Mouse (Mus musculus) kidney, adult 8-10 months (tissue): ENCODE measurements at regions not wholly inside any gene's neighbourhood (a gene's known extent, or its start where the extent isn't known, plus 50 kb on each side); places are given as distances from the start of the nearest gene placed in this dataset.
"Not testable (repeated sequence)": the region's sequence is repeated elsewhere in the genome, so short reads cannot be mapped to it uniquely, and the experiment has no call there.

Experiments used
- DNase-seq, 2 experiments: peaks; one replicate each; pipeline ENCODE4 v3.0.0; 2022

- peak in 1 of 2 experiments; percentile 8 for DNase-seq
These were observed 52.2 kb upstream of the Nmd3 start for GRCm38 (mm10) chr3:69669541-69669940.

- no peak for DNase-seq
These were observed 54.0 kb upstream of the Nmd3 start for GRCm38 (mm10) chr3:69667820-69668219.

DNA sequence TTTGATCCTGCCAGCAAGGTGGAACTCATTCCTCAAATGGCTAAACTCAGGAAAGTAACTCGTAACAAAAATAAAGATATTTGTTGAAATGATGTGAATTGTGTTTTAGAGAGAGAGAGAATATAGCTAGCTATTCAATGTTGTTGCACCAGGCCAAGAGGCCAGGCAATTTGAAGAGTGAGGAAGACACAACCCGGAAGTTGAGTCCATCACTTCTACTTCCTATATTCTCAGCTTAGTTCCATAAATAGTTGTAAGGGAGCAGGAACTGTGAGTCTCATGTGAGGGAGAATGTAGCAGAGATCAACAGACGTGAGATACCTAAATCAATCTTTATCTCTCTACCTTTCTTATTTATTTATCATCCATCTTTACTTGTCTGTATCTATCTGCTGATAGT, 54.4 kb upstream of the Nmd3 start:
- no peak for DNase-seq

DNA sequence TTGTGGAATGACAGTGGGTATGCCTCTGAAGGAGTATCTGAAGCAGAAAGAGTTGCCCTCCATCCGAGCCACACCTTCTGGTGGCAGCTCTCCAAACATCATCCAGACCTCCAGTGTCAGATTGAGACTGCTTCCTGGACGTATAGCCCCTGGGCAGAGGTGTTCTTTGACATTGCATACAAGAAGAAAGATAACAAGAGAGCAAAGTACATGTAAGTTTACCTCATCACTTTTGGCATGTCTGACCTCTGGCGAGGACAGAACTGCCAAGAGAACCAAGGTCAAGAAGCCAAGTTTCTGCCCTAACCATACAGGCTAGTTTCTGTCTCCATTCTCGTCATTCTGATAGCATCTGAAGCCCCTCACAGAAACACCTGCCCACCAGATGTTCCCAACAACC, 57.5 kb upstream of the Nmd3 start:
- no peak for DNase-seq

DNA sequence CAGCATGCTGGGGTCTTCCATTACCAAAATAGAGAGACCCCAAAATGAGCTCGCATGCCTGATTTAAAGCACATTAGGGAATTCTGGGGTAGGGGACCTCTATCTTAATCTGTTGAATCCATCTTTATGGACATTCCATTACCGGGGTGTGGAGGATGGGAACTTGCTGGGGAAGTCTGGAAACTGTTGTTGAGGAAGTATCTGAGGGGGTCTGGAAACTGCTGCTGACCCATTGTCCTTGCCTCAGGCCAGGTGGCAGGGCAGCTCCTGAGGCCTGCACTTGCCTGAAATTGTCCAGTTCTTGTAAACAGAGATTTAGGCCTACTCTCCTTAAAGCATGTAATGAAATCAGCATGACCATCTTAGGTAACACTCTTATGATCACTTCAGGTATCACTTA, 59.4 kb upstream of the B3galnt1 start:
- DNase-seq = no peak

DNA sequence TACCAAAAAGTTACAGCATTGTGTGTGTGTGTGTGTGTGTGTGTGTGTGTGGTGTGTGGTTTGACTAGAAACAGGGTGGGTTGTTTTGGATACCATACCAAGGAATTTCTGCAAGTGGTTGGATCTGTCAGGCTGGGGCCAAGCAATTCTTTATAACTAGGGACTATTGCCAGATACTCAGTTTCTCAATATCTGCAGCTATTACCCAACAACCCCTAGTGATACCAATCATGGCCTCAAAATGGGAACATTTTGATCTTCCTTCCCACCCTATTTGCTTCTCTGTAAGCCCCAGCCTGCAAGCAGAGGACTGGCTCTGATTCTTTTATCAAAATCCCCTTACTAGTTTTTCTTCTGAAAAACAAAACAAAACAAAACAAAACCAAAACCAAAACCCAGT, 58.8 kb upstream of the B3galnt1 start:
- DNase-seq = no peak

- not testable (repeated sequence) for DNase-seq
These were observed 56.9 kb upstream of the B3galnt1 start for GRCm38 (mm10) chr3:69655651-69656050.

- DNase-seq = no peak
These were observed 56.2 kb upstream of the B3galnt1 start for GRCm38 (mm10) chr3:69655001-69655400.

- DNase-seq = not testable (repeated sequence)
These were observed 54.6 kb upstream of the B3galnt1 start for GRCm38 (mm10) chr3:69653361-69653760.

- DNase-seq = no peak
These were observed 50.8 kb upstream of the B3galnt1 start for GRCm38 (mm10) chr3:69649561-69649960.
